Mouse (Mus musculus): Measurements from ENCODE around the gene Rps2.

Gene Rps2

GRCm38 (mm10) chr17:24766266-24766875, 48.5 kb downstream of the Rps2 start:
- no peak for DNase-seq (ENCODE audit: extremely low spot score)

GRCm38 (mm10) chr17:24769146-24769545, 51.2 kb downstream of the Rps2 start:
- no peak for DNase-seq (ENCODE audit: extremely low spot score)
